Mouse (Mus musculus) retina, embryonic 14.5 days (tissue): ENCODE measurements at regions not wholly inside any gene's neighbourhood (a gene's known extent, or its start where the extent isn't known, plus 50 kb on each side); places are given as distances from the start of the nearest gene placed in this dataset.
A peak's percentile ranks its signal among the peaks of the same experiment; 100 is the strongest.

Source experiments
- DNase-seq: peaks from one replicate; pipeline ENCODE4 v3.0.0-alpha.2; 2015; ENCODE audit warnings: low spot score

DNA sequence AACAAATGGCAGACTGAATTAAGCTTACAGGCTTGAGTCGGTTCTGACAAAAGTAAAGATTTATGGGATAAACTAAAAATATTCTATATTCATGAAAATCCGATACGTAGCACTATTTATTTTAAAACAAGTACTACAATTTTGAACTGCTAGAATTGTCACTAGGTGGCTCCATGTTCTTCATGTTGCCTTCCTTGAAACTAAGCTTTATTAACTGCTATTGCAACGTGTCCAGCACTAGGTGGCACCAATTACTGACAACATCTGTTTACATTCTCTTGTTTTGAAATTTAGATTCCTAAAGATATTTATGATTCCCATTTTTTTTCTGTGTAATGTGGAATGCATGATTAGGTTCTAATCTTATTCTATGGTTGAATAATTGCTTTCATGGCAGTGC is 60.1 kb downstream of the Fam47c start:
- DNase-seq = peak; percentile 11
